Mouse (Mus musculus) pancreas, adult 10 weeks (tissue): ENCODE data around the gene Gm13279. TPM values are rescaled to one million over a fixed set of nuclear protein-coding genes. Genes with fewer than 3 reads are reported as not detected.

Source experiments
- polyA plus RNA-seq: library from polyadenylated mRNA; stranded (reverse); fragments of 350-450 nt; fragmentation: Illumina TruSeq; extraction: RNeasy Lipid Tissue Mini Kit (QIAGEN cat#74804); gene quantifications from one replicate; pipeline ENCODE4 v1.2.3, GENCODE M21; 2015; ENCODE audit warnings: low read depth, low replicate concordance; ENCODE audit not compliant: insufficient read depth

Gene Gm13279
- polyA plus RNA-seq, result not detected

DNA sequence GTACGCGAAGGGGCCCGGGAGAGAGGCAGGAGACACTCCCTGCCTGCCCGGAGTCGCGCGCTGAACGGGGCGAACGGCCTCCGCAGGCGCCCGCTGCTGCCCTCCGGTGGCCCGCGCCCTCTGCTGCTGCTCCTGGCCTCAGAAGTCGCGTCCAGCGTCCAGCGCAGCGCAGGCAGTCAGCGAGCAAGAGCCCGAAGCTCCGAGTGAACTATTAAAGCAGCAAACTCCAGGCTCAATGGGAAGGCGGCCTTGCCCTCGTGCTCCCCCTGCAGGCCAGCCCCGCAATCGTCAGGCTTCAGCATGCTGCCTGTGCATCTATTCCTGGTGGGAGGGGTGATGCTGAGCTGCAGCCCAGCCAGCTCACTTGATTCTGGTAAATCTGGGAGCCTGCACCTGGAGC lies at the start of gene Gm13279:
TSS of gene Gm13279 (plus strand) at position 301 of the 400 bp plus-strand sequence.

DNA sequence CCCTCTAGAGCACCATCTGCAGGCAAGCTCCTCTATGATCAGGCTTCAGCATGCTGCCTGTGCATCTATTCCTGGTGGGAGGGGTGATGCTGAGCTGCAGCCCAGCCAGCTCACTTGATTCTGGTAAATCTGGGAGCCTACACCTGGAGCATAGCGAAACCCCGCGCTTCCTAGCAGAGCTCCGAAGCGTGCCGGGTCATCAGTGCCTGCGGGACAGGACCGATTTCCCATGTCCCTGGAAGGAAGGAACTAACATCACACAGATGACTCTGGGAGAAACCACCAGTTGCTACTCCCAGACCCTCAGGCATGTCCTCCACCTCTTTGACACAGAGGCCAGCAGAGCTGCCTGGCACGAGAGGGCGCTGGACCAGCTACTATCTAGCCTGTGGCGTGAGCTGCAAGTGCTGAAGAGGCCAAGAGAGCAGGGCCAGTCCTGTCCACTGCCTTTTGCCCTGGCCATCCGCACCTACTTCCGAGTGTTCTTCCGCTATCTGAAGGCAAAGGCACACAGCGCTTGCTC lies 42.3 kb upstream of the Gm13279 start, which contains the start of gene Gm13271:
TSS of gene Gm13271 (plus strand) at position 51 of the 523 bp plus-strand sequence.

DNA sequence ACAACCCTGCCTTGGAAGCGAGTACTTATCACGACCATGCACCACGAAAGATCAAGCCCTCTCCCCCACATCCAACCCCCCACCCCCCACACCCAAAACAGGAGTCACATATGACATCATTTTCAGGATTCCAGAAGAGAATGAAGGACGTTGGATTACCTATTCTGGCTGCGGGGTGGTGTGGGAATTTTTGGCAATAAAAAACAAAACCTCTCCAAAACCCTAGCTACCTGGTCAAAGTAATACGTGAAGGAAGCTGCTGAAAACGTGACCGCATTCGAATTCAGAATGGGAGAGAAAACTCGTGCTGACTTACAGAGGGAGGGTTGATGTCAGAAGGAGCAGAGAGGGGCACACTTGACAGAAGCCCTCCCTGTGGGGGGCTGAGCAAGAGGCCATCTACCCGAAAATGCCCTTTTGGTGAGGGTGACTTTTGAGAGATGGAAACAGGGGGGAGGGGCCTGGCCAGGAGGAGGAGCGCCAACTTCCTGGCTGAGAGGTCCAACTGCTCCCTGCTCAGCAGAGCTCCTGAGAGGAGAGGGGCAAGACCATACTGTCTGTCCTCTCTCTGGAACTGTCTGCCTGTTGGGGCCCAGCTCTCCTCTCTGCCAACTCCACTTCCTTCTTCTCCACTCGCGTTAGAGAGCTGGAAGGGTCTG lies 37.5 kb upstream of the Gm13279 start, which contains the start of gene Gm13283:
TSS of gene Gm13283 (plus strand) at position 510 of the 659 bp plus-strand sequence.

DNA sequence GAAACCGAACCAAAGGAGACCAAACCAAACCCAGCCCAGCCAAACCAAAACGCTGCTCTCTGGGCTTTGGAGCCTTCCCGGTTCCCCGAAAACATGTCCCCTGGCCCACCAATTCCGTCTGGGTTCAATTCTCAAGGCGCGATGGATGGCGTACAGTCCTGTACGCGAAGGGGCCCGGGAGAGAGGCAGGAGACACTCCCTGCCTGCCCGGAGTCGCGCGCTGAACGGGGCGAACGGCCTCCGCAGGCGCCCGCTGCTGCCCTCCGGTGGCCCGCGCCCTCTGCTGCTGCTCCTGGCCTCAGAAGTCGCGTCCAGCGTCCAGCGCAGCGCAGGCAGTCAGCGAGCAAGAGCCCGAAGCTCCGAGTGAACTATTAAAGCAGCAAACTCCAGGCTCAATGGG lies 23.7 kb upstream of the Gm13279 start, which contains the start of gene Gm13290:
TSS of gene Gm13290 (plus strand) at position 301 of the 400 bp plus-strand sequence.

DNA sequence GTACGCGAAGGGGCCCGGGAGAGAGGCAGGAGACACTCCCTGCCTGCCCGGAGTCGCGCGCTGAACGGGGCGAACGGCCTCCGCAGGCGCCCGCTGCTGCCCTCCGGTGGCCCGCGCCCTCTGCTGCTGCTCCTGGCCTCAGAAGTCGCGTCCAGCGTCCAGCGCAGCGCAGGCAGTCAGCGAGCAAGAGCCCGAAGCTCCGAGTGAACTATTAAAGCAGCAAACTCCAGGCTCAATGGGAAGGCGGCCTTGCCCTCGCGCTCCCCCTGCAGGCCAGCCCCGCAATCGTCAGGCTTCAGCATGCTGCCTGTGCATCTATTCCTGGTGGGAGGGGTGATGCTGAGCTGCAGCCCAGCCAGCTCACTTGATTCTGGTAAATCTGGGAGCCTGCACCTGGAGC lies 20.6 kb upstream of the Gm13279 start, which contains the start of gene Gm13289:
TSS of gene Gm13289 (plus strand) at position 301 of the 400 bp plus-strand sequence.

DNA sequence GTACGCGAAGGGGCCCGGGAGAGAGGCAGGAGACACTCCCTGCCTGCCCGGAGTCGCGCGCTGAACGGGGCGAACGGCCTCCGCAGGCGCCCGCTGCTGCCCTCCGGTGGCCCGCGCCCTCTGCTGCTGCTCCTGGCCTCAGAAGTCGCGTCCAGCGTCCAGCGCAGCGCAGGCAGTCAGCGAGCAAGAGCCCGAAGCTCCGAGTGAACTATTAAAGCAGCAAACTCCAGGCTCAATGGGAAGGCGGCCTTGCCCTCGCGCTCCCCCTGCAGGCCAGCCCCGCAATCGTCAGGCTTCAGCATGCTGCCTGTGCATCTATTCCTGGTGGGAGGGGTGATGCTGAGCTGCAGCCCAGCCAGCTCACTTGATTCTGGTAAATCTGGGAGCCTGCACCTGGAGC lies 17.6 kb upstream of the Gm13279 start, which contains the start of gene Gm13272:
TSS of gene Gm13272 (plus strand) at position 301 of the 400 bp plus-strand sequence.

DNA sequence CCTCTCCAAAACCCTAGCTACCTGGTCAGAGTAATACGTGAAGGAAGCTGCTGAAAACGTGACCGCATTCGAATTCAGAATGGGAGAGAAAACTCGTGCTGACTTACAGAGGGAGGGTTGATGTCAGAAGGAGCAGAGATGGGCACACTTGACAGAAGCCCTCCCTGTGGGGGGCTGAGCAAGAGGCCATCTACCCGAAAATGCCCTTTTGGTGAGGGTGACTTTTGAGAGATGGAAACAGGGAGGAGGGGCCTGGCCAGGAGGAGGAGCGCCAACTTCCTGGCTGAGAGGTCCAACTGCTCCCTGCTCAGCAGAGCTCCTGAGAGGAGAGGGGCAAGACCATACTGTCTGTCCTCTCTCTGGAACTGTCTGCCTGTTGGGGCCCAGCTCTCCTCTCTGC lies 15.4 kb upstream of the Gm13279 start, which contains the start of gene Ifnz:
TSS of gene Ifnz (plus strand) at position 301 of the 400 bp plus-strand sequence.

DNA sequence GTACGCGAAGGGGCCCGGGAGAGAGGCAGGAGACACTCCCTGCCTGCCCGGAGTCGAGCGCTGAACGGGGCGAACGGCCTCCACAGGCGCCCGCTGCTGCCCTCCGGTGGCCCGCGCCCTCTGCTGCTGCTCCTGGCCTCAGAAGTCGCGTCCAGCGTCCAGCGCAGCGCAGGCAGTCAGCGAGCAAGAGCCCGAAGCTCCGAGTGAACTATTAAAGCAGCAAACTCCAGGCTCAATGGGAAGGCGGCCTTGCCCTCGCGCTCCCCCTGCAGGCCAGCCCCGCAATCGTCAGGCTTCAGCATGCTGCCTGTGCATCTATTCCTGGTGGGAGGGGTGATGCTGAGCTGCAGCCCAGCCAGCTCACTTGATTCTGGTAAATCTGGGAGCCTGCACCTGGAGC lies 11.8 kb upstream of the Gm13279 start, which contains the start of gene Gm13276:
TSS of gene Gm13276 (plus strand) at position 301 of the 400 bp plus-strand sequence.

DNA sequence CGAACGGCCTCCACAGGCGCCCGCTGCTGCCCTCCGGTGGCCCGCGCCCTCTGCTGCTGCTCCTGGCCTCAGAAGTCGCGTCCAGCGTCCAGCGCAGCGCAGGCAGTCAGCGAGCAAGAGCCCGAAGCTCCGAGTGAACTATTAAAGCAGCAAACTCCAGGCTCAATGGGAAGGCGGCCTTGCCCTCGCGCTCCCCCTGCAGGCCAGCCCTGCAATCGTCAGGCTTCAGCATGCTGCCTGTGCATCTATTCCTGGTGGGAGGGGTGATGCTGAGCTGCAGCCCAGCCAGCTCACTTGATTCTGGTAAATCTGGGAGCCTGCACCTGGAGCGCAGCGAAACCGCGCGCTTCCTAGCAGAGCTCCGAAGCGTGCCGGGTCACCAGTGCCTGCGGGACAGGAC lies 8.8 kb upstream of the Gm13279 start, which contains the start of gene Gm13277:
TSS of gene Gm13277 (plus strand) at position 231 of the 400 bp plus-strand sequence.

DNA sequence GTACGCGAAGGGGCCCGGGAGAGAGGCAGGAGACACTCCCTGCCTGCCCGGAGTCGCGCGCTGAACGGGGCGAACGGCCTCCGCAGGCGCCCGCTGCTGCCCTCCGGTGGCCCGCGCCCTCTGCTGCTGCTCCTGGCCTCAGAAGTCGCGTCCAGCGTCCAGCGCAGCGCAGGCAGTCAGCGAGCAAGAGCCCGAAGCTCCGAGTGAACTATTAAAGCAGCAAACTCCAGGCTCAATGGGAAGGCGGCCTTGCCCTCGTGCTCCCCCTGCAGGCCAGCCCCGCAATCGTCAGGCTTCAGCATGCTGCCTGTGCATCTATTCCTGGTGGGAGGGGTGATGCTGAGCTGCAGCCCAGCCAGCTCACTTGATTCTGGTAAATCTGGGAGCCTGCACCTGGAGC lies 5.9 kb upstream of the Gm13279 start, which contains the start of gene Gm13278:
TSS of gene Gm13278 (plus strand) at position 301 of the 400 bp plus-strand sequence.

DNA sequence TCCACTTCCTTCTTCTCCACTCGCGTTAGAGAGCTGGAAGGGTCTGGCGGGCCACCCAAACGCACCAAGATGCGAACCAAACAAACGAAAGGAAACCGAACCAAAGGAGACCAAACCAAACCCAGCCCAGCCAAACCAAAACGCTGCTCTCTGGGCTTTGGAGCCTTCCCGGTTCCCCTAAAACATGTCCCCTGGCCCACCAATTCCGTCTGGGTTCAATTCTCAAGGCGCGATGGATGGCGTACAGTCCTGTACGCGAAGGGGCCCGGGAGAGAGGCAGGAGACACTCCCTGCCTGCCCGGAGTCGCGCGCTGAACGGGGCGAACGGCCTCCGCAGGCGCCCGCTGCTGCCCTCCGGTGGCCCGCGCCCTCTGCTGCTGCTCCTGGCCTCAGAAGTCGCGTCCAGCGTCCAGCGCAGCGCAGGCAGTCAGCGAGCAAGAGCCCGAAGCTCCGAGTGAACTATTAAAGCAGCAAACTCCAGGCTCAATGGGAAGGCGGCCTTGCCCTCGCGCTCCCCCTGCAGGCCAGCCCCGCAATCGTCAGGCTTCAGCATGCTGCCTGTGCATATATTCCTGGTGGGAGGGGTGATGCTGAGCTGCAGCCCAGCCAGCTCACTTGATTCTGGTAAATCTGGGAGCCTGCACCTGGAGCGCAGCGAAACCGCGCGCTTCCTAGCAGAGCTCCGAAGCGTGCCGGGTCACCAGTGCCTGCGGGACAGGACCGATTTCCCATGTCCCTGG lies 3.1 kb upstream of the Gm13279 start, which contains the start of gene Gm13275:
TSS of gene Gm13275 (plus strand) at position 552 of the 740 bp plus-strand sequence.

DNA sequence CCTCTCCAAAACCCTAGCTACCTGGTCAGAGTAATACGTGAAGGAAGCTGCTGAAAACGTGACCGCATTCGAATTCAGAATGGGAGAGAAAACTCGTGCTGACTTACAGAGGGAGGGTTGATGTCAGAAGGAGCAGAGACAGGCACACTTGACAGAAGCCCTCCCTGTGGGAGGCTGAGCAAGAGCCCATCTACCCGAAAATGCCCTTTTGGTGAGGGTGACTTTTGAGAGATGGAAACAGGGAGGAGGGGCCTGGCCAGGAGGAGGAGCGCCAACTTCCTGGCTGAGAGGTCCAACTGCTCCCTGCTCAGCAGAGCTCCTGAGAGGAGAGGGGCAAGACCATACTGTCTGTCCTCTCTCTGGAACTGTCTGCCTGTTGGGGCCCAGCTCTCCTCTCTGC lies 2.2 kb downstream of the Gm13279 start, which contains the start of gene Gm13285:
TSS of gene Gm13285 (plus strand) at position 301 of the 400 bp plus-strand sequence.

DNA sequence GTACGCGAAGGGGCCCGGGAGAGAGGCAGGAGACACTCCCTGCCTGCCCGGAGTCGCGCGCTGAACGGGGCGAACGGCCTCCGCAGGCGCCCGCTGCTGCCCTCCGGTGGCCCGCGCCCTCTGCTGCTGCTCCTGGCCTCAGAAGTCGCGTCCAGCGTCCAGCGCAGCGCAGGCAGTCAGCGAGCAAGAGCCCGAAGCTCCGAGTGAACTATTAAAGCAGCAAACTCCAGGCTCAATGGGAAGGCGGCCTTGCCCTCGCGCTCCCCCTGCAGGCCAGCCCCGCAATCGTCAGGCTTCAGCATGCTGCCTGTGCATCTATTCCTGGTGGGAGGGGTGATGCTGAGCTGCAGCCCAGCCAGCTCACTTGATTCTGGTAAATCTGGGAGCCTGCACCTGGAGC lies 5.8 kb downstream of the Gm13279 start, which contains the start of gene Gm13287:
TSS of gene Gm13287 (plus strand) at position 301 of the 400 bp plus-strand sequence.

DNA sequence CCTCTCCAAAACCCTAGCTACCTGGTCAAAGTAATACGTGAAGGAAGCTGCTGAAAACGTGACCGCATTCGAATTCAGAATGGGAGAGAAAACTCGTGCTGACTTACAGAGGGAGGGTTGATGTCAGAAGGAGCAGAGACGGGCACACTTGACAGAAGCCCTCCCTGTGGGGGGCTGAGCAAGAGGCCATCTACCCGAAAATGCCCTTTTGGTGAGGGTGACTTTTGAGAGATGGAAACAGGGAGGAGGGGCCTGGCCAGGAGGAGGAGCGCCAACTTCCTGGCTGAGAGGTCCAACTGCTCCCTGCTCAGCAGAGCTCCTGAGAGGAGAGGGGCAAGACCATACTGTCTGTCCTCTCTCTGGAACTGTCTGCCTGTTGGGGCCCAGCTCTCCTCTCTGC lies 8.0 kb downstream of the Gm13279 start, which contains the start of gene Gm13288:
TSS of gene Gm13288 (plus strand) at position 301 of the 400 bp plus-strand sequence.

DNA sequence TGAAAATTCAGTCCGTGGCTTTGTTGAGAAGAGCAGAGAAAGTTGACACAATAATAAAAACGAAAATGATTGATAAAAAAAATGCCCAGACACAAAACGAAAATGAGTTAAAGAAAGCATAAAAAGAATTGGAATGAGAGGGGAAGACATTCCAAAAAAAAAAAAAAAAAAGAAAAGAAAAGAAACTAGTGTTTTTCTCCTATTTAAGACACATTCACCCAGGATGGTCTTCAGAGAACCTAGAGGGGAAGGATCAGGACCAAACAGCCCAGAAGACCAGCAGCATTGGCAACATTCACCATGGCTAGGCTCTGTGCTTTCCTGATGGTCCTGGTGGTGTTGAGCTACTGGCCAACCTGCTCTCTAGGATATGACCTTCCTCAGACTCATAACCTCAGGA lies 18.7 kb downstream of the Gm13279 start, which contains the start of gene Ifna7:
TSS of gene Ifna7 (plus strand) at position 301 of the 400 bp plus-strand sequence.

DNA sequence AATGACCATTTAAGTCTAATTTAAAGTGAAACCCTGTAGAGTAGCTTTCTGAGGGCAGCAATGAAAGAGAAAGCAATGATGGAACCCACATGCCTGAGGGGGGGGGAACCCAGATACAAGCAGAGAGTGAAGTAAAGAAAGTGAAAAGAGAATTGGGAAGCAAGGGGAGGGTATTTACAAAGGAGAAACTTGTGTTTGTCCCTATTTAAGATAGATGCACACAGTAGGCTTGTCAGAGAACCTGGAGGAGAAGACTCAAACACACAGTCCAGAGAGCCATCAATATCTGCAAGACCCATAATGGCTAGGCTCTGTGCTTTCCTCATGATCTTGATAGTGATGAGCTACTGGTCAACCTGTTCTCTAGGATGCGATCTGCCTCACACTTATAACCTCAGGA lies 22.5 kb downstream of the Gm13279 start, which contains the start of gene Ifna11:
TSS of gene Ifna11 (plus strand) at position 301 of the 400 bp plus-strand sequence.

DNA sequence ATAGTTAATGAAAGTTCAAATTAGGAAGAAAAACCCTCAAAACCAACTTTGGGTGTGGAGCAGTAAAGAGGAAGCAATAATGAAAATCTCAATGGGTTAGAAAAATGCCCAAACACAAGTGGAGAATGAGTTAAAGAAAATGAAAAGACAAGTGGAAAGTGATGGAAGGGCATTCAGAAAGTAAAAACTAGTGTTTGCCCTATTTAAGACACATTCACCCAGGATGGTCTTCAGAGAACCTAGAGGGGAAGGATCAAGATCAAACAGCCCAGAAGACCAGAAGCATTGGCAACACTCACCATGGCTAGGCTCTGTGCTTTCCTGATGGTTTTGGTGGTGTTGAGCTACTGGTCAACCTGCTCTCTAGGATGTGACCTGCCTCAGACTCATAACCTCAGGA lies 29.9 kb downstream of the Gm13279 start, which contains the start of gene Ifna6:
TSS of gene Ifna6 (plus strand) at position 301 of the 400 bp plus-strand sequence.

DNA sequence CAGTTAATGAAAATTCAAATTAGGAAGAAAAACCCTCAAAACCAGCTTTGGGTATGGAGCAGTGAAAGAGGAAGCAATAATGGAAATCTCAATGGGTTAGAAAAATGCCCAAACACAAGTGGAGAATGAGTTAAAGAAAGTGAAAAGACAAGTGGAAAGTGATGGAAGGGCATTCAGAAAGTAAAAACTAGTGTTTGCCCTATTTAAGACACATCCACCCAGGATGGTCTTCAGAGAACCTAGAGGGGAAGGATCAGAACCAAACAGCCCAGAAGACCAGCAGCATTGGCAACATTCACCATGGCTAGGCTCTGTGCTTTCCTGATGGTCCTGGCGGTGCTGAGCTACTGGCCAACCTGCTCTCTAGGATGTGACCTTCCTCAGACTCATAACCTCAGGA lies 38.0 kb downstream of the Gm13279 start, which contains the start of gene Ifna5:
TSS of gene Ifna5 (plus strand) at position 301 of the 400 bp plus-strand sequence.

DNA sequence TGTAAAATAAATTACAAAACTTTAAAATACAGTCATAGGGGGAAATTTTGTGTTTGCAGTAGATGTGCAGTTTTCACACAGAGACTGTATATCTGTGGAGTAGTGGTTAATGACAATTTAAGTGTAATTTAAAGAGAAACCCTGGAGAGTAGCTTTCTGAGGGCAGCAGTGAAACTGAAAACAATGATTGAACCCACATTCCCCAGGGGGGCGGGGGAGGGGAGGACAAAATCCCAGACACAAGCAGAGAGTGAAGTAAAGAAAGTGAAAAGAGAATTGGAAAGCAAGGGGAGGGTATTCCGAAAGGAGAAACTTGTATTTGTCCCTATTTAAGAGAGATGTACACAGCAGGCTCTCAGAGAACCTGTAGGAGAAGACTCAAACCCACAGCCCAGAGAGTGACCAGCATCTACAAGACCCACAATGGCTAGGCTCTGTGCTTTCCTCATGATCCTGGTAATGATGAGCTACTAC lies 44.3 kb downstream of the Gm13279 start, which contains the start of gene Ifna4:
TSS of gene Ifna4 (plus strand) at position 424 of the 474 bp plus-strand sequence.

